Mouse (Mus musculus) midbrain, embryonic 13.5 days (tissue): ENCODE measurements around the gene Dazap1. TPM values are rescaled to one million over a fixed set of nuclear protein-coding genes. Genes with fewer than 3 reads are reported as not detected.

Experiments
- ATAC-seq: fragments of 200-750 bp; cut with Nextera tagmentation; 2 replicates; pipeline ENCODE4 v1.8.0; 2017; ENCODE audit warnings: mild to moderate bottlenecking, moderate TSS enrichment, moderate library complexity
- H3K27ac ChIP-seq: fragments of 300-500 bp; sonication (generic); 2 replicates; pipeline ENCODE4 v1.5.1; 2015; ENCODE audit warnings: inconsistent platforms, mild to moderate bottlenecking, moderate library complexity
- H3K27me3 ChIP-seq: fragments of 300-500 bp; sonication (generic); 2 replicates; pipeline ENCODE4 v1.6.1; 2015; ENCODE audit warnings: mild to moderate bottlenecking, inconsistent platforms
- H3K36me3 ChIP-seq: fragments of 300-500 bp; sonication (generic); 2 replicates; pipeline ENCODE4 v1.6.1; 2015; ENCODE audit warnings: mild to moderate bottlenecking, inconsistent platforms
- H3K4me1 ChIP-seq: fragments of 300-500 bp; sonication (generic); replicated peaks from 2 replicates; pipeline ENCODE4 v1.6.1; 2015; ENCODE audit warnings: inconsistent platforms
- H3K4me2 ChIP-seq: fragments of 300-500 bp; sonication (generic); replicated peaks from 2 replicates; pipeline ENCODE4 v1.6.1; 2015; ENCODE audit warnings: moderate library complexity, mild to moderate bottlenecking, inconsistent platforms
- H3K4me3 ChIP-seq: fragments of 300-500 bp; sonication (generic); replicated peaks from 2 replicates; pipeline ENCODE4 v1.5.1; 2015; ENCODE audit warnings: mild to moderate bottlenecking, inconsistent platforms
- H3K9ac ChIP-seq: fragments of 300-500 bp; sonication (generic); replicated peaks from 2 replicates; pipeline ENCODE4 v1.6.1; 2015; ENCODE audit warnings: mild to moderate bottlenecking, inconsistent platforms
- H3K9me3 ChIP-seq: fragments of 300-500 bp; sonication (generic); 2 replicates; pipeline ENCODE4 v1.6.1; 2016; ENCODE audit warnings: mild to moderate bottlenecking, inconsistent platforms
- WGBS: fragments of 180-500 bp; shearing (Covaris S2); methylation state at CpG from one replicate; pipeline ENCODE4 v1.1.7; 2015; 5-methylcytosine and 5-hydroxymethylcytosine counted together
- polyA plus RNA-seq: library from polyadenylated mRNA; unstranded; fragments of >200 nt; fragmentation: Nextera tagmentation; extraction: Ambion mirVana; gene quantifications from 2 replicates; pipeline ENCODE4 v1.2.1, GENCODE M21; 2015

Dazap1 gene
- polyA plus RNA-seq, 1 experiment from 2014 or later: 66.1 TPM

DNA sequence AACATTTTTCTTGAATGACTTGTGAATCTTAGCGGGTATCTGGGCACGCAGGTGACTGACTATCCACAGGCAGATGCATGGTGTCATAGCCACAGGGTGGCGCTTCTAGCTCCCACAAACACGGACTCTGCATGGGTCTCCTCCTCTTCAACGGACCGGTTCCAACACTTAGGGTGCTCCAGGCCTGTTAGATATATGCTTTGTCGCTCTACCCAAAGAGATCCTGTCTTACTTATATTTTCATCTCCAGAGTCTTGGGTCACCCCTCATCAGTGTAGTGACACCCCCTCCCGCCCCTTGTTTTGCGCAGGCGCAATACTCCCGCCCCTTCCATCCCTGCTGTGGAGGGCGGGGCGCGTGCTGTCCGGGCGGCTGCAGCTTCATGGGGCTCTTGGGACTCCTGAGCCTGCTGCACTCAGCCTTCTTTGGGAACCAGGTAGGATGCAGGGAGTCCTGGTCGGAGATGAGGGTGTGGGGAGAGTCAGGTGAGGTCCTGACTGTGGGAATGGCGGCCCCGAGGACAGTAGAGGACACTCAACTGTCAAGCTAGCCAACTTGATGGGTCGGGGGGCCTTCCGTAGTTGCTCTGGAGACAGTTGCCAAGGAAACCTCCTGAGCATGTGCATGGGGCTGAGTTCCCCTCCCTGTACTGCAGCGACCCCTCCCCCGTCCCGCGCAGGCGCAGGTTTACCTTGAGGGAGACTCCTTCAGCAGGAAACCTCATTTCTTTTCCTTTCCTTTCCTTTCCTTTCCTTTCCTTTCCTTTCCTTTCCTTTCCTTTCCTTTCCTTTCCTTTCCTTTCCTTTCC is 34.5 kb downstream of the Dazap1 start, which contains the start of gene Apc2:
Gene Apc2 (plus strand): TSS at position 360 of the 808 bp plus-strand sequence.
- Histone ChIP-seq H3K4me2 (peak within 1 kb of the TSS; percentile 99), H3K9ac (peak within 1 kb of the TSS; percentile 99), H3K36me3 (peaks cover 20% of the 10 kb centered on the region), H3K4me1 (peaks cover 74% of the 10 kb centered on the region), H3K27me3 (no peaks in the 10 kb centered on the region), H3K9me3 (no peaks in the 10 kb centered on the region), H3K27ac (peak within 1 kb of the TSS; percentile 99), H3K4me3 (peak within 1 kb of the TSS; percentile 54)
- ATAC-seq: peak; percentile 53
- WGBS: under 1% methylated on average over 26 of the region's 26 CpGs

DNA sequence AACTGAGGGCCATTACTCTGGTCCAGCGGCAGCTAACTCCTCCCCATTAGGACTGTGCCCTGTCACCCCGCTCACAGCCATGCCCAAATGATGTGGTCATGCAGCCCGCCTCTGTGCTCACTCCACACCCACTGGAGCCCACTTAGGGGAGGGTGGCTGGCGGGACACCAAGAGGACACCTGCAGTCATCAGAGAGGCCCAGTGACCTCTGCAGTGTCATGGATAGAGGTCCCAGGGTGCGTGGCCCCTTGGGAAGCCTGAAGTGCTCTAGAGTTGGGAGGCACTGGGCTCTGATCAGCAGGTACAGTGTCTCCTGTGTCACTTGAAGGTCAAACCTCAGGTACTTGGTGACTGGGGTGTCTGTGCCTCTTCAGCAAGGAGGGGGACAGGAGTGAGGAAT is 35.5 kb downstream of the Dazap1 start:
- WGBS: 82% methylated on average over 5 of the region's 5 CpGs
- peak overlapping the region; percentile 99 for H3K4me2 ChIP-seq
- H3K27ac ChIP-seq: peak overlapping the region; percentile 99
- peak overlapping the region; percentile 54 for H3K4me3 ChIP-seq
- peak overlapping the region; percentile 99 for H3K9ac ChIP-seq
- H3K27me3 ChIP-seq: no peaks in the 10 kb centered on the region
- peaks cover 81% of the 10 kb centered on the region for H3K4me1 ChIP-seq
- no peaks in the 10 kb centered on the region for H3K9me3 ChIP-seq
- peaks cover 23% of the 10 kb centered on the region for H3K36me3 ChIP-seq
- no peak for ATAC-seq

DNA sequence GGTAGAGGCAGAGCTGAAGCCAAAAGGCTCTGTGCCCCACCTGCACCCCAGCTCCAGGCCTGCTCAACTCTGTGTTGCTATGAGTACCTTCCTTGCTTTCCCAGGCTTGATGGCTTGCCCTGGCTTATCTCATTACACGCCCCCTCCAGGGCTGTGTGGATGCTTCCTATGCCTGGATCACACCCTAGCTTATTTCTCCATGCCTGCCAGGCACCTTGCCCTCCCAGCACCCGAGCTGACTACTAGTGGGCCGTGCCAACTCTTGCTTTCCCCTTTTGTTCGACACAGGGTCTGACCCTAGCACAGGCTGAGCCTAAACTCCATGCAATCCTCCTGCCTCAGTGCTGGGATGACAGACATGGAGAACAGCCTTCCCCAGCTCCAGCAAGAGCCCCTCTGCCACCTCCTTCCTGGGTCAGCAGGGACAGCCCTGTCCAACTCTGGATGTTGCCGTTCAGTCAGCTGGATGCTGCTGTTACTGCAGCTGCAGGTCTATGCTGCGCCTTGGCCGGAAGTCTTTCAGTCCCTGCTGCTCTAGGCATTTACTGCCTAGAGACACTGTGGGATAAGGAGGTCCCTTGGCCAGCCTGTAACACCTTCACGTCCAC is 36.3 kb downstream of the Dazap1 start:
- peak overlapping the region; percentile 99 for H3K27ac ChIP-seq
- H3K4me2 ChIP-seq: peak overlapping the region; percentile 99
- H3K9me3 ChIP-seq: no peaks in the 10 kb centered on the region
- 66% methylated on average over 8 of the region's 8 CpGs for WGBS
- ATAC-seq: no peak
- peak overlapping the region; percentile 99 for H3K9ac ChIP-seq
- H3K4me1 ChIP-seq: peaks cover 87% of the 10 kb centered on the region
- peaks cover 31% of the 10 kb centered on the region for H3K36me3 ChIP-seq
- peak overlapping the region; percentile 54; the same call in 1 of the 2 replicates for H3K4me3 ChIP-seq
- no peaks in the 10 kb centered on the region for H3K27me3 ChIP-seq

DNA sequence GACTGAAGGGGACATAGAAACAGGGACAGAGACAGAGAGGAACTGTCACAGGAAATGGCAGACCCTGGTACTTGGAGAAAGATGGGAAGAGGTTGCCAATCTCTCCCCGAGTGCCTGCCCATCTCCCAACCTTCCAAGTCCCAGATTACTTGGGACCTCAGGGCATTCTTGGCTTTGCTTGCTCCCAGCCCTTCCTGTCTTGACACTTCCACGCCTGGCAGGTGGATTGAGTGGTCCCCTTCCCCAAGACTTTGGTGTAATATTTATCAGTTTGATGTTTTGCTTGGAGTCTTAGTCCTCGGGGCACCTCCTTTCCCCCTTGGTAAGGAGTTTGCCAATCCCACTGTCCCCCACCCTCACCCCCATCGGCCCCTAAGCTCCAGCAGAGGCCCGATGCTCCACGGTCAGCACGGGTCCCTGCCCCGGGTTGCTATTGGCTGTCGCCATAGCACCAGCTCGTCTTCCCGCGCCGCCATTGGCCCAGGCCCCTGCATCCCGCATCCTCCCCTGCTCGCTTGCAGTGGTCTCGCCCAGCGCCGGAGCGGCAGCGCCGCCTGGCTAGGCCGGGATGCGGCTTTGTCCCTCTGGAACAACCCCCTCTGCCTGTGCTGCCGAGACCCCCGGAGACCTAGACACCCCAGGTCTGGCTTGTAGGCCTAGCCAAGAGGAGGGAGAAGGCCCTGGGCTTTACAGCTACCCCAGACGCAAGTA is 37.4 kb downstream of the Dazap1 start:
- H3K4me2 ChIP-seq: peak overlapping the region; percentile 99
- peak overlapping the region; percentile 76 for H3K4me3 ChIP-seq
- peaks cover 89% of the 10 kb centered on the region for H3K4me1 ChIP-seq
- H3K36me3 ChIP-seq: peaks cover 34% of the 10 kb centered on the region
- ATAC-seq: peak; percentile 82
- peak overlapping the region; percentile 99 for H3K9ac ChIP-seq
- H3K27ac ChIP-seq: peak overlapping the region; percentile 99
- H3K27me3 ChIP-seq: no peaks in the 10 kb centered on the region
- H3K9me3 ChIP-seq: no peaks in the 10 kb centered on the region
- WGBS: 1% methylated on average over 26 of the region's 26 CpGs

DNA sequence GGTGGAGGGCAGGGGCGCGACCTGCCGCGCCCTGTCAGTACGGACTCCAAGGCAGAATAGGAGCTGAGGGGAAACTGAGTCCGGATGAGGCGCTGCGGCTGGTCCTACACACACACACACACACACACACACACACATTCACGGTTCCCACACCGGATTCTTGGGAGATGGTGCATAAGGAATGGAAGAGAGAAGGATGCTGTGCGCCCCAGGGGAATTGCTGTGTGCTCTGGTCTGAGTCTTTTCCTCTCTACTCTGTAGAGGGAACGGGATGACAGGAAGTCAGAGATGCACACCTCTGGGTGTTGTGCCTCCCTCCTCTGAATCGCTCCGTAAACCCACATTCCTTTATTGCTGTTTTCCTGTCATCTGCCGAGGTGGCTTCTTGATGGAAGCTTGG is 38.0 kb downstream of the Dazap1 start:
- no peak for ATAC-seq
- peaks cover 34% of the 10 kb centered on the region for H3K36me3 ChIP-seq
- H3K4me3 ChIP-seq: peak overlapping the region; percentile 76
- no peaks in the 10 kb centered on the region for H3K27me3 ChIP-seq
- peaks cover 89% of the 10 kb centered on the region for H3K4me1 ChIP-seq
- H3K4me2 ChIP-seq: peak overlapping the region; percentile 99
- H3K27ac ChIP-seq: peak overlapping the region; percentile 99
- H3K9ac ChIP-seq: peak overlapping the region; percentile 99
- 3% methylated on average over 15 of the region's 15 CpGs for WGBS
- H3K9me3 ChIP-seq: no peaks in the 10 kb centered on the region

DNA sequence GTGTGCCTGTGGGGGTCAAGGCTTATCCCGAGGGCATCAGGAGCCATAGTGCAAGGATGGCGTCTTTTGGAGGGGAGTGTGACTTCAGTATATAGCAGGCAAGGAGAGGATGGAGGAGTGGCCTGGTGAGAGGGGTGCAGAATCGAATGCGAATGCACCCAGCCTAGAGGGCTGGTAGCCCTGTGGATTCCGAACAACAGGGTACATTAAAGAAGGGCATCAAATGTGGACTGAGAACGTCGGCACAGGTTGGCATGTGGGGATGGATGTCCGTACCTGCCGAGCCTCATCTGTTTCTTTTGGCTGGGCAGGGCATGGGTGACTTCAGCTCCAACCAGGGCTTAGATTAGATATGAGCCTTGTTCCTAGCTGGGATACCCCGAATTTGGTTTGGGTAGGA is 38.5 kb downstream of the Dazap1 start:
- peak overlapping the region; percentile 99 for H3K4me2 ChIP-seq
- 43% methylated on average over 10 of the region's 10 CpGs for WGBS
- H3K36me3 ChIP-seq: peaks cover 34% of the 10 kb centered on the region
- H3K9me3 ChIP-seq: no peaks in the 10 kb centered on the region
- no peak for ATAC-seq
- H3K27me3 ChIP-seq: no peaks in the 10 kb centered on the region
- H3K9ac ChIP-seq: peak overlapping the region; percentile 99
- peak overlapping the region; percentile 99 for H3K27ac ChIP-seq
- H3K4me1 ChIP-seq: peaks cover 90% of the 10 kb centered on the region
- peak overlapping the region; percentile 76 for H3K4me3 ChIP-seq

DNA sequence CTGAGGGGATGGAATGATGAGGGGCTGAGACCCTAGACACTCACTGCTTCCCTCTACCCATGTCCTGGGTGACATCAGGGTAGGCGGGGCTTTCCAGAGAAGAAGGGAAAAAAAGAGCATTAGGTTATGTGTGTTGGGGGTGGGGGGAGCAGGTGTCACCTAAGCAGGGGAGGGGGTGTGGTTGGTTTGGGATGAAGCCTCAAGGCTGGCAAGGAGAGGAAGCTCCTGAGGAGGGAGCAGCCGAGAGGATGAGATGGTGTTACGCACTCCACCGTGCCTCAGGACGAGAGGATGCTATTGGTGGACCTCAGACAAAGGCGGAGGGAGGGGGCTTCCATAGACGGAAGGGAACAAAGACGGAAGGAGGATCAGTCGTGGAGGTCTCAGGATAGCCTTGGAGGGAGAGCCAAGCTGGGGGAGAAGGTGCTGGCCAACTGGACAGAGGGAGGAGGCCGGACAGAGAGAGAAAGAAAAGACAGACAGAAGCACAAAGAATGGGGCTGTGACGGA is 39.4 kb downstream of the Dazap1 start:
- peak overlapping the region; percentile 99 for H3K4me2 ChIP-seq
- peaks cover 90% of the 10 kb centered on the region for H3K4me1 ChIP-seq
- ATAC-seq: peak; percentile 84
- H3K4me3 ChIP-seq: peak overlapping the region; percentile 76
- H3K36me3 ChIP-seq: peaks cover 40% of the 10 kb centered on the region
- H3K9ac ChIP-seq: peak overlapping the region; percentile 99
- no peaks in the 10 kb centered on the region for H3K9me3 ChIP-seq
- peak overlapping the region; percentile 99 for H3K27ac ChIP-seq
- no peaks in the 10 kb centered on the region for H3K27me3 ChIP-seq
- 5% methylated on average over 11 of the region's 11 CpGs for WGBS

DNA sequence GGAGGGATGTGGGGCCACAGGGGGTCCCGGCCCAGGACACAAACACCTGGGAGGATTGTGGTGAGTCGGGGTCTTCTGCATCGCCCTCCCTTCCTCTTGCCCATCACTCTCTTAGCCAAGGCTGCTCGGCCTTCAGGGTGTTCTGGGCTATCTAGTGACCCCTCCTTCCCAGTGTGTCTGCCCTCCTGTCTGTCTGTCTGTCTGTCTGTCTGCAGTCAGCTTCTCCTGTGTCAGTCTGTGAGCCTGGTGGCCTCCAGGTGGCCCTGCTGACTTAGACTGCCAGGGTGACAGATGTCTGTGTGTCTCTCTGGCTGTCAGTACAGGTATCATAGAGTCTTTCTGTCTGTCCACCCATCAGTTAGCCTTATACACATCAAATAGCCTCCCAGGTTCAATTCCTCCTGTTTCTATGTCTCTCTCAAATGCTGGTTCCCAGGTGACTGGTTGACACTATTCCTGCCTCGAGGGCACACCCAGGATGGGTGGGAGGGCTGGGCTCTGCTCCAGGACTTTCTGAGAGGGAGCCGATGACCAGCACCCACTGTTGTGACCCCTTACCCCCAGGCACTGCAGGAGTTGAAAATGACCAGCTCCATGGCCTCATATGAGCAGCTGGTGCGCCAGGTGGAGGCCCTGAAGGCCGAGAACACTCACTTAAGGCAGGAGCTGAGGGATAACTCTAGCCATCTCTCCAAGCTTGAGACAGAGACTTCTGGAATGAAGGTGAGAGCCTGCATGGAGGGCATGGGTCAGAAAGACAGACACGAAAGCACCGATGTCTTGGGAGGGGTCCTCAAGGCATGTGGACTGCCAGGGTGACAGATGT is 40.2 kb downstream of the Dazap1 start:
- H3K4me2 ChIP-seq: peak overlapping the region; percentile 99
- H3K4me3 ChIP-seq: peak overlapping the region; percentile 76
- no peaks in the 10 kb centered on the region for H3K9me3 ChIP-seq
- H3K4me1 ChIP-seq: peaks cover 89% of the 10 kb centered on the region
- ATAC-seq: no peak
- peaks cover 48% of the 10 kb centered on the region for H3K36me3 ChIP-seq
- H3K27me3 ChIP-seq: no peaks in the 10 kb centered on the region
- WGBS: 68% methylated on average over 10 of the region's 10 CpGs
- H3K9ac ChIP-seq: peak overlapping the region; percentile 99
- peak overlapping the region; percentile 99 for H3K27ac ChIP-seq

DNA sequence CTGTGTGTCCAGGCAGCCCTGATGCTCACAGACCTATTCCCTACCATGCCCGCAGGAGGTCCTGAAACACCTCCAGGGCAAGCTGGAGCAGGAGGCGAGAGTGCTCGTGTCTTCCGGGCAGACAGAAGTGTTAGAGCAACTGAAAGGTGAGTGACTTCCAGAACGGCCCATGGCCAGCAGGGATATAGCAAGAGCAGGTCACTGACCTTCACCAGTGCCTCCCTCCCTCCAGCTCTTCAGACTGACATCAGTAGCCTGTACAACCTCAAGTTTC is 40.7 kb downstream of the Dazap1 start:
- H3K9me3 ChIP-seq: no peaks in the 10 kb centered on the region
- no peaks in the 10 kb centered on the region for H3K27me3 ChIP-seq
- peaks cover 53% of the 10 kb centered on the region for H3K36me3 ChIP-seq
- ATAC-seq: no peak
- H3K4me3 ChIP-seq: peak overlapping the region; percentile 76
- peak overlapping the region; percentile 99 for H3K27ac ChIP-seq
- WGBS: 44% methylated on average over 5 of the region's 5 CpGs
- peaks cover 87% of the 10 kb centered on the region for H3K4me1 ChIP-seq
- peak overlapping the region; percentile 99 for H3K9ac ChIP-seq
- H3K4me2 ChIP-seq: peak overlapping the region; percentile 99

DNA sequence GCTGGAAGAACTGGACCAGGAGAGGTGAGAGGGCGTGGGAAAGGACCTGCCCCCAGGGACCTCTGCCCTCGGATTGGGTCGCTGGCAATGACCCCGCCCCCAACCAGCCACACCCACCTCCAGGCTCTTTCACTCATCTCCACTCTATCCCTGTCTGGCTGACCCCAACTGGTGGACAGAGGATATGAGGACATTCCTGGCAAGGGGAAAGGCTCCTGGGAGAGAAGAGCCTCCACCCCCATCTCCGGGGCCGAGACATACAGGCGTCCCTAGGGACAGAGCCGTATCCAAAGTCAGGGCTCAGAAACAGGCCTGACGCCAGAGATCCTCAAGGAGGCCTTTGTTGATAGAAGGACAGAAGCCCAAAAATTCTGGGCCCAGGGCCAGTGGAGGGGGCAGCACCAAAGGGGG is 41.2 kb downstream of the Dazap1 start:
- Histone ChIP-seq H3K4me3 (peak overlapping the region; percentile 76), H3K9me3 (no peaks in the 10 kb centered on the region), H3K4me2 (peak overlapping the region; percentile 99), H3K4me1 (peaks cover 87% of the 10 kb centered on the region), H3K27ac (peak overlapping the region; percentile 99), H3K36me3 (peaks cover 58% of the 10 kb centered on the region), H3K9ac (peak overlapping the region; percentile 99), H3K27me3 (no peaks in the 10 kb centered on the region)
- 13% methylated on average over 9 of the region's 9 CpGs for WGBS
- no peak for ATAC-seq

DNA sequence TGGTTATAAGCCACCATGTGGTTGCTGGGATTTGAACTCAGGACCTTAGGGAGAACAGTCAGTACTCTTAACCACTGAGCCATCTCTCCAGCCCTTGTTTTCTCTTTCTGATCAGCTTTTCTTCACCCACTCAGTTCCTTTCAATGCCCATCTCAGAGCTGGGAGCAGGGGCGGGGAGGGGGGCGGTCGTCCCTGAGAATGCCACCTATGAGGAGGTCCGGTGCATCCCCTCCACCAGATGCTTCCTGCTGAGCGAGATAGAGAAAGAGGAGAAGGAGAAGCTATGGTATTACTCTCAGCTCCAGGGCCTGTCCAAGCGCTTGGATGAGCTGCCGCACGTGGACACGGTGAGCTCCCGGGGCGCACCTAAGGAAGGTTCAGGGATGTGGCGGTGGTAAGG is 43.2 kb downstream of the Dazap1 start:
- ATAC-seq: no peak
- H3K9me3 ChIP-seq: no peaks in the 10 kb centered on the region
- H3K27ac ChIP-seq: no peak overlapping the region
- 44% methylated on average over 12 of the region's 12 CpGs for whole genome bisulfite sequencing
- peaks cover 78% of the 10 kb centered on the region for H3K36me3 ChIP-seq
- peak overlapping the region; percentile 11 for H3K4me3 ChIP-seq
- no peaks in the 10 kb centered on the region for H3K27me3 ChIP-seq
- peaks cover 78% of the 10 kb centered on the region for H3K4me1 ChIP-seq
- peak overlapping the region; percentile 41 for H3K4me2 ChIP-seq
- H3K9ac ChIP-seq: peak overlapping the region; percentile 48; the same call in 1 of the 2 replicates
